Mouse (Mus musculus) A20 (cell line): Measurements from ENCODE around the gene Mlh3.

Source experiments
- DNase-seq: peaks from one replicate; pipeline ENCODE4 v3.0.0-alpha.2; 2011; ENCODE audit warnings: low read depth, low spot score

Gene Mlh3

DNA sequence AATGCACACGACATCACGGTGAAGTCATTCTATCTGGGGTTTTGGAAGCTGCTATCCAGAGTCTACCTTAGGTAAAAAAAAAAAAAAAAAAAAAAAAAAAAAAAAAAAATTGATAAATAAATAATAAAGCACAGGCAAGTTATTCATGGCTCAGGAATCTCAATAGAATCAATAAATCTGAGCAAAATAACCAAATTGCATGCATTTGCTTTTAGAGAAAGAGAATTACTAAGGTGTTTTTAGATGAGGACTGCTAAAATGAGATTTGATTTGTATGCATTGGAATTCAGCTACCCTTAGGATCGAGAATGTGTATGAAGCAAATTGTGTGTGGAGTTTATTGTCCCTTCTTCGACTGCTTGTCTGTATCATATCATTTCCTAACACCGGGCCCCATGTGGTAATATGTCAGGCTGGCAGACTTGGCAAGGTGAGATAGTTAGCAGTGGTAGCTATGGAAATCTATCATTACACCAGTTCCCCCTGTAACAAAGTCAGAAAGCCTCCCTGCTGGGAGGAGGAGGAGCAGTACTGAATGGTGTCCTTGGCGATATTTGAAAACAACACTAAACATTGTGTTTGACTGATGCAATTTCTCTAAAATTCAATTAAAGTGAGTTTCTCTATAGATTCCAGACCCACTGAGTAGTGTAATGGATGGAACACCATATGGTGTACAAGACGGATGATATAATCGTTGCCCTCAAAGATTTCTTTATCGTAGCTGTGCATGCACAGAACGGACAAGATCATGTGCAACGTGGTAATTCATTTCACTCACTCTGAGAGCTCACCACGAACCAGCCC is 10.6 kb upstream of the Mlh3 start:
- DNase-seq = no peak

DNA sequence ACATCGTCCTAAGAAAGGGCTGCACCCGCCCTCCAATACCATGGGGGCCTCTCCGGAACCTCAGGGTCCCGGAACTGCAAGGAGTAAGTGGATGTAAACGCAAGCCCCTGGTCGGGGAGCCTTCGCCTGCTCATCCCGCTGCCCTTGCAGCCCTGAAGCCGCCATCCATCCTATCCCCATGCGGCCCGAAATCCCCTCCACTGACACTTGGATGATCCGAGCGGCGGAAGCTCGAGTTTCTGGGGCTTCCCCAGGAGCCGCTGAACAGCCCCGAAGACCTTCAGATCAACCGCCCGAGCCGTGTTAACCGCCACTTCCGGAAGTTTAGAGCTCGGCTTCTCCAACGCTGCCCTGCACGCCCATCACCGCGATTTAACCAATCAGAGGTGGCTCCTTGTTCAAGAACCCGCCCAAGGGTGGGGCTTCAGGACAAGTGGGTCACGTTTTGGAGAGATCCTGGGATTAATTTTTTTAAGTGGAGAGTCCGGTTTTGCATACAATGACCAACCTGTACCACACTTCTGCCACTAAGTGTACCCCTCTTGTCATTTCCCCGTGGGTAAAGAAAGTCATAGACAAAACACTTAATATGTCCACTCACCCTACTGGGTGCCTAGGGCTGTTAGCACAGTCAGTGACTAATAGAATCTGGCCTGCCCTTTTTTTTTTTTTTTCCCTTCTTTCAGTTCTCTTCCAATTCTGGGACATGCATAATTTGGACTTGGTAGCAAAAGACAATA is 9.9 kb upstream of the Mlh3 start:
- peak; percentile 98 for DNase-seq

DNA sequence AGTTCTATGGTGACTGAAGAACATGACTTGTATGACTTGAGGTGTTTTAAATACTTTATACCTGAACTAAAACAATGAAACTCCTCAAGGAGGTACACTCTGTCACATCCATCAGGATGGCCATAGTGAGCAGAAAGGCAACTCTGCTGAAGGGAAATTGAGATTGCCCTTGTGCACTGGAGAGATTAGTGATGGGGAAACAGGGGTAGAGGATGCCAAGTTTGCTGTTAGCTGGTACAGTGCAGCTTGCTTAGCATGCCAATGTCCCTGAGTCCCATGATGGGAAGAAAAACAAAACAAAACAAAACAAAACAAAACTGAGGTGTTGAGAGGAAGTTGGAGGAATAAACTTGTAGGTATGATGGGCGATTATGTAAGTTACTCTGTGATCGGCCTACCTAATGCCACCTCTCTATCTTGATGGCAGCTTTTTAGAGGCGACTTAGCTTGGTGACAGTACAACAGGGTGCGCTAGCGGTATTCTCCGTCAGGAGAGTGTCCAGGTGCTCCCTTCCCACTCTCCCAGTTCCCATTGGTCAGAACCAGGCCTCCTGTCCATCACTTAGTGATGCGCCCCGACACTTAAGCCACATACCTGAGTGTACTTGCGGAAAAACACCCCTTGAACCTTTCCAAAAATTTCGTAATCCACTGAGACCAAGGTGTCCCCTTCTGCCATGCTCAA is 9.1 kb upstream of the Mlh3 start:
- DNase-seq = no peak

DNA sequence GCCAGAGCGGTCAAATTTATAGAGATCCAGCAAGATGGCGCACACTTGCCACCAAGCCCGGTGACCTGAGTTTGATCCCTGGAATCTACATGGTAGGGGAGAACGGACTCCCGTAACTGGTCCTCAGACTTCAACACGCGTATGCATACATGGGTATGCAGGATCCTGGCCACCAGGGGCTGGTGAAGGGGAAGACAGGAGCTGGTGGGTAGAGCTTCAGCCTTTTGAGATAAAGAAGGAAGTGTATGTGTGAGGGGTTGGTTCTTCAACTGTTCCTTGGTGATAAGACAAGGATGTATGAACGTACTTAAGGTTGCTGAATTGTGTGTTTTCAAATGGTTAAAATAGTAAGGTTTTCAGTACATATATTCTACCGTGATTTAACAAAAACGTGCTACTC is 8.5 kb upstream of the Mlh3 start:
- peak; percentile 37 for DNase-seq

DNA sequence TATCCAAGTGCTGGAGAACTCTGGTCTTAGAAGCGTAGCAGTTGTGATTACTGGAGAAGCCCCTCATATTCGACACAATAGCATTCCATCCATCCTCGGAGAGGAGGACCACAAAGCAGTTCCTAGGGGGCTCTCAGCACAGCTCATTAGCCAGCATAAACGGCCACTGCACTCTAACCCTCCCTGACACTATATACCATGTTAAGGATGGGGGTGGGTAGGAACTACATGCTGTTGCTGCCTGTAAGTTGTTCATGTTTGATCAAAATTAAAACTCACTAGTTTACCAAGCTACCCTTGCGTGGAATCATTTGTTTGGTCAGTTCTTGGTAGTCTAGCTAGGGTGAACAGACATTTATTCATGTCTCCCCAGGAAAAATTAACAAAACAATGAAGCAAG is 5.9 kb upstream of the Mlh3 start:
- DNase-seq = no peak

DNA sequence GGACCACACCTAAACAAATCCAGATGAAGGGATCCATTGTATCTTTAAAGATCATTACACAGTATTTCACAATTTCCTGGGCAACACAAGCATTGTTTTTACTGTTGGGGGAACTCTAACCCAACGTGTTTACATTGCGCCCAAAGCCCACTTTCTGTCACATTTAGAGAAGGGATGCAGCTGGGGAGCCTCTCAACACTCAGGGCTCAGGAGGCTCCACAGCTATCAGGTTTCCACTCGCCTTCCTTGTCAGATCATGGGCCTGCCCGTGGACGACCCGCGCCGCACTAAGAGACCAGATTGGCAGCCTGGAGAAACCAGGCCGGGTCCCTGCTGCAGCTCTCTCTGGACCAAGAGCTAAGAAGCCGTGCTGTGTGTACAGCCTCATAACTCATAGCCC is 3.1 kb upstream of the Mlh3 start:
- no peak for DNase-seq

DNA sequence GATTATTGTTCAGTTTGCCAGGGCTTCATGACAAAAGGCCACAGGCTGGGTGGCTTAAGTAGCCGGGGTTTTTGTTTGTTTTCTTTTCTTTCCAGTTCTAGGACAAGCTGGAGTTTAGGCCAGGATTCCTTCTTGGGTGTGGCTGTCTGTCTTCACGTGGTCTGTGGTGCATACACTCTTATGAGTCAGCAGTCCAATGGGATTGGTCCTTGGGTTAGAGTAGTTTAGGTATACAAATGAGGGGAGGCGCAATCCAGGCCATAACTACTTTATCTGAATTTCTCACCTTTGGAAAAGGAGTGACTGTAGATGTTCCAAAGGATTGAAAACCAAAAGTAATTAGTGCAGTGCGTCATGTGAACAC is 1.4 kb upstream of the Mlh3 start:
- no peak for DNase-seq

DNA sequence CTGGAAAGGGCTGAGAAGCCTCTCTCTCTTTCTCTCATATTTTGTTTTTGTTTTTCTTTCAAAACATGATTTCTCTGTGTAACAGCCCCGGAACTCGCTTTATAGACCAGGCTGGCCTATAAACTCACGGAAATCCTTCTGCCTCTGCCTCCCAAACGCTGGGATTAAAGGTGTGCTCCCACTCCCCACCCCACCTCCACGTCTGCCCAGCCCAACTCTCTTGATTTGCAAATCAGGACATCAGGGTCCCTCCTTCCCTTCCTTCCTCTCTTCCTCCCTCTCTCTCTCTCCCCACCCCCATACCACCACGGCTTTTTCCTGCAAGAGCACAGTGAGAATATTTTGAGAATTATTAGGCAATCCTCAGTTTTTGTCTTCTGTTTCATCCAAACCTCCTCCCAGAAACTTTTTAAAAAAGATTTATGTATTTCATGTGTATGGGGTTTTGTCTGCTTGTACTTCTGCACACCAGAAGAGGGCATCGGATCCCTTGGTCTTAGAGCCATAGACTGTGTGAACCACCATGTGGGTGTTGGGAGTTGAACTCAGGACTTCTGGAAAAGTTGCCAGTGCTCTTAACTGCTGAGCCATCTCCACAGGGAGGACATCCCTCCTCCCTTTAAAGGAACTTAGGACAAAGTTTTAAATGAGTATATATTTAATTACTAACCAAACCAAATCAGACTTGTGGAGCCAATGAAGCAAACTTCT is 888 bp upstream of the Mlh3 start:
- peak; percentile 33 for DNase-seq

DNA sequence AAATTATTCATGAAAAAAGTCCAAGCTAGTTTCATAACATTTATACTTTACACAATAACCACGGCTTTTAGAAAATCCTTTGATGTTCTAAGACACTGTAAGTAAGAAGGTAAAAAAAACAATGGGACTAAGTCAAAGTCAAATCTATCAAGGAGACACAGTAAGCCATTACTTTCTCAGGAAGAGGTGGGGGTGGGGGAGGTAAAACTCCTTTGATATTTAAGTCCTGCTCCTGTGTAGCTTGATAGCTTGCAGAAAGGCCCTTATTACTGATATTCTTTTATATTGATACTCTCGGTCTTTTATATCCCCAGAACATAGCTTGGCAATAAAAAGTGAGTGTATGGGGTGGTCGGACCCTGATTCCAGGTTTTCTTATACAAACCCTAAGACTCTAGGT is 578 bp downstream of the Mlh3 start:
- no peak for DNase-seq

DNA sequence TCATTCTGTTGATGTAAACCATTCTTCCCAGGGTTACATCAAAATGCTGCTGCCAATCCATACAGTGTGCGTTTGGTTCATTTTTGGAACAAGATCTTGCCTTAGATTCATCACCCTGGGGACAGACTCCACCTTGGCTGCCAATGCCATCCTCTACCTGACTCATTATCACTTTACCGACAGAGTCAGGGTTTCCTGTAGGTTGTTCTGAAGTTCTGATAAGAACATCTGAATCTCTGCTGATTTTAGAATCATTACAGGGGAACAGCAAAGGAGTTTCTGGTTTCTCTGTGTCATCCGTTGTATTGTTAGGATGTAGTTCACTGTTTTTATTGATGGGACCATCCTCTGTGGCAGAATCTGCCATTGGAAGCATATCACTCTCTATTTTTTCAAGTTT is 4.2 kb downstream of the Mlh3 start:
- DNase-seq = no peak

DNA sequence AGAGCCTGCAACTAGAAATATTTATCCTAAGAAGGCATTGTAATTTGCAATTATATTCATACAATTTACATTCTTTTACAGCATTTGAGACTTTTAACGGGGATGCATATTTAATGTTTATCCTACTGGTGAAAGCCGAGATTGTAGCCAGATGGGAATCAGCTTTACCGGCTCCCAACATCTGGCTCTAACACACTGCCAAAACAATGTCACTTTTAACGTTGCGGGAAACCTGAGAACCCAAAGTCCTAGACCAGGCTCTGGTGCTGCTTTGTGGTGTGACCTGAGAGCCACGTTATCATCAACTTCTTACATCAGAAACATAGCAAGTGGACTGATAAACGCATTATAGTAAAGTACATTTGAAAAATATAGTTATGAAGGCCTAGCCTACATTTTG is 5.5 kb downstream of the Mlh3 start:
- DNase-seq = no peak

DNA sequence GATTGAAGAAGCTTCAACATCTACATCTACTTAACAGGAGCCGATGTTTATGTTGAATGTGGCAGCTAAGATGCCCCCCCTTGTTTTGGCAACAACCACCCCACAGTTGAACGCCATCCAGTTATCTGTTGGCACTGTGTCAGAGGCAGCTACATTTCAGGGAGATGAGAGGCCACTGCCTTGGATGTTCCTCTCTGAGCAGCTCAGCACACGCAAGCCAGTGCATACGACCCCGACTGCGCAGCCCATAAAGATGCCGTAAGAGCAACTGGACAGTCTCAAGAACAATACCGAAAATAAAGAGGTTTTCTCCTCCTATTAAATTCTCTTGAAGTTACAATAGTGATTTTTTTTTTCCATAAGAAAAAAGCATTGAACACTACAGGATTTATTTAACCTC is 5.9 kb downstream of the Mlh3 start:
- no peak for DNase-seq

DNA sequence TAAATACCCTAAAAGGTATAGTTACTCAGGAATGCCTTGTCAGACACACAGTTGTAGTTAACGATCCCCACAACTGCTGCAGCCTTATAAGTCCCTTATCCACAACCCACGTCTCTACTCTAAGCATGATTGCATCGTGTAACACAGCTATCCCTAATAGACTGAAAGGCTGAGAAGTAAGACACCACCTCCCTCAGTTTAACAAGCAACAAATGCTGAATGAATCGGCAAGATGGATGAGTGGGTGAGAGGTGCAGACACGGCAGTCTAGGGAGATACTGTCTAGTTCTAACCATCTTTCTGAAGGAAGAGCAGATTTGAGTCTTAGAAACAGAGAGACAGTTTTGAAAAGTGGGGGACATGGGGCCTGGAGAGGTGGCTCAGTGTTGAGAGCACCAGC is 7.2 kb downstream of the Mlh3 start:
- DNase-seq = no peak

DNA sequence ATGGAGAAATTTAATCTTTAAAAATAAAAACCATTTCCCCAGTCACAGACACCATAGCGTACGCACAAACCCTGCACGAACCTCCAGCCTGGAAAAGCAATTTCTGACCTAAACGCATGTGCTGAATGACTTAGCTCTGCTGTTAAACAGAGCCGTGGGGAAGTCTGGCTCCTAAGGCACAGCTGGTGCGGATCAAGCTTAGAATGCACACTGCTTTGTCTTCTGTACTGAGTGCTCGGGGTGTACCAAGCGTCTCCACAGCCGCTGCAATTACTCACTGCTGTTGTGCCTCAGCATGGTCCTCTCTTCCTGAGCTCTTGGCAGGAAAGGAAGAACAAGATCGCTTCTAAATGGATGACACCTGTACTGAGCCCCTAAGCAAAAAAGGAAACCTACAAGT is 7.9 kb downstream of the Mlh3 start:
- DNase-seq = no peak

DNA sequence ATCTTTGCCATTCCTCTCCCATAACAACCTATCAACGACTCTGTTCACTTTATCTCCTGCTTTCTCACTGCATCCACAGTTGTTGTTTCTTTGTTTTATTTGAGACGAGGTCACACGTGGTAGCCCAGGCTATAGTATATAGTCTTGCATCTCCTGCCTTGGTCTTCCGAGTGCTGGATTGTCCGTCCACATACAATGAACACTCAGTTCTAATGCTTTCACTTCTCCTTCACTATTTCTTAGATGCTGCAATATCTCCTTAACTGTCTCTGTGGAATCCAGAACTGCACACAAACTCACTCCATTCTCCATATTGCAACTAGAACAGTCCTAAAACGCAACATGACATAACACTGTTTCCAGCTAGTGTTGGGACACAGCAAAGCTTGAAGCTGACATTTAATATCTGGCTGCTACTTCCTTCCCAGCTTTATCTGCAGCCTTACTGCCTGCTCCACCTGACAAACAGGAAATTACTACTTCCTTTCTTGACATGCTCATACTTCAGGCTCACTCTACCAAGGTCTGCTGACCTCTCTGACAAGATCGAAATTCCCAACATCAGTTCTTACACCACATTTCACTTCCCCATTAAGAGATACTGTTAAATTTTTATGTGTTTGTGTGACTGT is 13.3 kb downstream of the Mlh3 start:
- peak; percentile 53 for DNase-seq

DNA sequence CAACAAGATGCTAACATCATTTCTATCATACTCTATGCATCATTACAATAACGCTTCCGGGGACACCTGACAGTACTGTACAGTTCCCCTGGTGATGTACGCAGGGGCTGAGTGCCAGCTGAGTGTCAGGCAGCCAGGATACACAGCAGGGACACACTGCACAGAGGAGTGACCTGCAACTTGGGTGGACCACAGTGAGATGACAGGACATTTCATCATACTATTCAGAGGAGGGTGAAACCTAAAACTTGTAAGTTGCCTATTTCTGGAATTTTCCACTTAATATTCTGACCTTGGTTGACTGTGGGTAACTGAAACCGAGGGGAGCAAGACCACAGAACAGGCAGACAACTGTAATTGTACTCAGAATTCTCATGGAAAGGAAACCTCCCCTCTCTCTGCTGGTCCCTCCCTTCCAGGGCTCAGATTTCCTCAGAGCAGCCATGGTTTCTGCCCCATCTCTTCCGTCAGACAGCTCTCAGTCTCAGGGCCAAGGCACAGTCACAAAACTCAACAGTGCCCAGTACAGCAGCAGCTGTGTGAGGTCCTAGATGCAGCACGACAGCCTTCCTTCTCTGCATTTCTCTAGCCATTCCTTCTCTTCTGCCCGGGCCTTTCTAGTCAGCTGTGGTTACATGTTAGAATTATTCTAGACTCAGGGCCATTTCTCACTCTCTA is 14.2 kb downstream of the Mlh3 start:
- no peak for DNase-seq

DNA sequence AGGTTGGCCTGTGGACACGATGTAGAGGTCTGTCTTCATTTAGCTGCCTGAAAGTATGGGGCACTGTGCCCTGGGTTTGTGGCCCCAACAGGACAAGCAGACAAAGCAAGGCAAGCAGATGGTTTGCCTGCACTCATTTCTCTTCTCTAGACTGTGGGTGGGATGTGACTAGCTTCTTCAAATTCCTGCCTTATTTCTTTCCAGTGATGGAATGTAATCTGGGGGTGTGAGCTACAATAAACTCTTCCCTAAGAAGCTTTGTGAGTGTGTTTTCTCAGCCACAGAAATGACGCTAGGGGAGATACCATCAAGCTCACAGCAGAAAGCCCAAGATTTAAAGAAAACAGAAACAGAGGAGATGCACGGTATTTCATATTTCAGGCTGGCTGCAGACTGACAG is 18.3 kb downstream of the Mlh3 start:
- no peak for DNase-seq

DNA sequence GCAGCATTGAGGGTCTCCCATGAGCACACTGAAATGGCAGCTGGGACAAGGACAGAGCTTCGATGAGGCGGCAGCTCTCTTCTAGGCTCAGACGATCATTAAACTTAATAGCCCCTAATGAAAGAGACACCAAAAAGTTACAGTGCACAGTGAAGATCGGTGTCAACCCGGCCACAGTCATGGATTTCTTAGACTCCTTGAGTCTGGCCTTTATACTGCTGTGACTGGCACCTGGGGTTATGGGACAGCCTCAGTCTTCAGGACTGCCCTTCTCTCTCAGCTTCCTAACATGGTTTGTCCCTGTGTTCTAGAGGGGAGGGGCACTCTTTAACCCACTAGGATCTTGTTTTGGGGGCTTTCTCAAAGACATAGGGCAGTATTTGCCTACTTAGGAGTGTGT is 32.8 kb downstream of the Mlh3 start:
- DNase-seq = no peak

DNA sequence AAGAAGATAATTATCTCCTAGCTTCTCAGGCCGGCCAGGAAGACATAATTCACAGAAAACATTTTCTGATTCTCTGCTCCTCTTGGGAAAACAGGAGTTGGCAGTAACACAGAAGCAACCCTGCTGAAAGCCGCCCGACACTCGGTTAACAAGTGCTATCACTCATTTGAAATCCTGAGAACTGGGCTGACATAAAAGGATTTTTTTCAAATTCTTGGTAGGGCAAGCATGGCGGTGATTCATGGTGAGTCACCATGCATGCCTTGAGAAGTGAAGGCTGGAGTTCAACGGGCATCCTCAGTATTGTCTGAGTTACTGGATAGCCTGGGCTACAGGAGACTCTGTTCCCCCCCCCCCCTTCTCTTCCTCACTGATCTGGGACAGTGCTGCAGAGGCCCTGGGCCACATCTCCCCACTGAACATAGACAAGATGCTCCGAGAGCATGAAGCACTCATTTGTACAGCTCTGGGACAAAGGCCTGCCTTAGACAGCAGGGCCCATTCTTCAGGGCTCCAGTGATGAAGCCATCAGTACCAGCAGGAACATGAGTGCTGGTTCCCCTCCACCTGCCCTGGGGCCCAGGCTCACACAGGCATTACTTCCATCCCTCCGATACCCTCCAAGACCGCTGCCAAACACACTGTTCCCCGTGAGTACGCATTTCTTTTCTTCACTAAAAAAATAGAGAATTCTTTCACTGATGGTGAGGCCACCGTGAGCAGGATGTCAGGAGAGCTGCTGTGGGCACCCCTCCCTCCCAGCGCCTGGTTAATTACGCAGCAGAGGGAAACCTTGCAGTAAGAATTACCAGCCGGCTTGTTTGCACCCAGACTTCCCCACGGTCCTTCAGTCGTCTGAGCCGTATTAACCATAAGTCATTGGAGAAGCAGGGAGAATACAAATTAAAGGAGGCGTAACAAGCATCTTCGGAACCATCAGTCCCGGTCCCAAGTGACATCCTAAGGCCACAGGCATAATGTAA is 36.7 kb downstream of the Mlh3 start:
- no peak for DNase-seq
